Mouse (Mus musculus) thymus, postnatal 14 days (tissue): ENCODE data around the gene Coq8b.

Experiments used
- DNase-seq: peaks from one replicate; pipeline ENCODE4 v3.0.0; 2021

The Coq8b gene

DNA sequence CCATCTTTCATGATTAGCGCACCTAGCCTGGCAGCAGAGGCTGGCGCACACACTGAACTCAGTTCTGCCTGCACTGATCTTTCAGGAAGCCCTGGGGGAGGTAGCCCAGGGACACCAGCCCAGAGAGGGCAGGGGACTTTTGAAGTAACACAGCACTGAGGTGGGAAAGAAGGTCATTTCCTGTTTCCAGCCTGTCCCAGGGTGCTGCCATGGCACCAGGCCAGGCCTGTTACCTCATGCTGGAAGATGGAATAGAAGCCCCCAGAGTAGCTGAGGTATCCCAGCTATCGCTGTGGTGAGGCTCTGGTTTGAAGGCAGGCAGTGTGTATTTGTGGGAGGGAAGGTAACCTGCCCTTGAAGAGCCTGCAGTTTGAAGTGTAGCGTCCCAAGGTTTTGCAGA lies 42.1 kb downstream of the Coq8b start:
- no peak for DNase-seq

DNA sequence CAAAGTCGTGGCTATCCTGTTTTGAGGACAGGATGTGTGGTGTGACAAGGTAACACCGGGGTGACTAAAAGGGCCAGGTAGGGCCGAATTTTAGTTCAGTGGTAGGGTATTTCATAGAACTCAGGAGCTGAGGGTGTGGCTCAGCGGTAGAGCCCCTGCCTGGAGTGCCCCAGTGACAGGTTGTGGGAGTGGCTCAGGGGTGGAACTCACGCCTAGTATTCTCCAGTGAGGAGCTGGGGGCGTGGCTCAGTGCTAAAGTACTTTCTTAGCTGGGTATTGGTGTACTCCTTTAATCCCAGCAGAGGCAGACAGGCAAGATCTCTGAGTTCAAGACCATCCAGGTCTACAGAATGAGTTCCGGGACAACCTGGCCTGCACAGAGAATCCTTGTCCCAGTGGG lies 43.2 kb downstream of the Coq8b start:
- no peak for DNase-seq

GRCm38 (mm10) chr7:27277191-27277590 lies 44.4 kb downstream of the Coq8b start:
- DNase-seq: peak; percentile 23

GRCm38 (mm10) chr7:27281717-27282116 lies 48.9 kb downstream of the Coq8b start:
- no peak for DNase-seq

DNA sequence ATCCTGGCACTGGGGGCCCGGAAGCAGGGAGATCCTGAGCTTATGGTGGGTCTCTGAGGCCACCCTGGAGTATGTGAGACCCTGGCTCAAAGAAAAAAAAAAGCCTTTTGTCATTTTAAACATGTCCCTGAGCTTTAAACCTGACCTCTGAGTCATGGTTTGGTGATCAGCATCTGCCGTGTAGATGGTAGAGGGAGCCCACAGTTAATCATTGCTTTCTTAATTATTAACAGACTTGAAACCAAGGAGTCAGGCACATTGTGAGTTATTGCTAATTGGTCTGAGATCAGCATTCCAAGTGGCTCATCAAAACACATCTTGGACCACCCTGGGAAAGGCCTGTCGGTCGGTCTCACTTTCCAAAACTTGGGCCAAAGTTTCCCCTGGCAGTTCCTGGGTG lies 49.4 kb downstream of the Coq8b start:
- DNase-seq: no peak

DNA sequence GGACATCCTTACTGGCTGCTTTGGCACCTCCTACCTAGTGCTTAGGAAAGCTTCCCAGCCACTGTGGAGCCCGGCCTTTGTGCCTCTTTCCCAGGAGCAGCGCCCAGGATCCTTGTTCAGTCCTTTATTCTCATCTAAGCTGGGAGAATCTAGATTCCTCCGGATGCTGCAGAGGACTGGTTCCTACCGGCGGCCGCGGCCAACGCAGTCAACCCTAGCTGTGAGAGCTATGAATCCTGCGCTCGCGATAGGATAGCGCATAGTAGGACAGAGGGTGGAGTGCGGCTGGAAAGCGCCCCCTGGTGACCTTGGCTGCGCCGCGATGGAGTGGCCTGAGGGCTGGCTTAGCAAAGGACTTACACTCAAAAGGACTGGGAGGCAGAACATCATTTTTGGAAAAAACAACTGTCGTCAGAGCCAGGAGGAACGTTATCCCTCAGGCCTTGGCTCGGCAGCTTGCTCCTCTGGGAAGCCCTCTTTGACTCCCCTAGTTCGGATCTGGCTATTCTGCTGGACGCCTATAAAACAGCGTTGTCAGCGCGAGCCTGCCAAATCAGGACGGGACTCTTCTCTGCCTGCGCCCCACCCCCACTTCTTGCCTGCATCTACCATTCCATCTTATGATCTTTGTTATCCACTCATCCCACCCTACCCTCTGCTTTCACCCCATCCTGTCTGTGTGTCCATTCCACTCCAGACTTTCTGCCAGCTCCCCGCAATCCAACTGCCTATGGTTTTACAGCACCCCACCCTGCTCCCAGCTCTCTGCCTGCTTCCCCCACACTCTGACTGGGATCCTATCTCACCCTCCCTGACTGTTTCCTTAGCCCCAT lies 52.3 kb downstream of the Coq8b start:
- peak; percentile 48 for DNase-seq

DNA sequence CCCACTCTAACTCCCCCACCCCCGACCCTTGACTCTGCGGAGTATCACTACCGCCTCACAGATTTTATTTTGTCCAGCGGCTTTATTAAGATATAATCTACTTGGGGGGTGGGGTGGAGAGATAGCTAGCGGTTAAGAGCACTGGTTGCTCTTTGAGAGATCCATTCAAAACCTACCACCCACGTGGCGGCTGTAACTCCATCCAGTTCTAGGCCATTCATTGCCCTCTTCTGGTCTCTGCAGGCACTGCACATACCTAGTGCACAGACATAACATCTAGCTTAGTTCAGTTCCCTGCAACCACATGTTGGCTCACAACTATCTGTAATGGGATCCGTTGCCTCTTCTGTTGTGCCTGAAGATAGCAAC lies 52.9 kb downstream of the Coq8b start:
- peak; percentile 58 for DNase-seq

DNA sequence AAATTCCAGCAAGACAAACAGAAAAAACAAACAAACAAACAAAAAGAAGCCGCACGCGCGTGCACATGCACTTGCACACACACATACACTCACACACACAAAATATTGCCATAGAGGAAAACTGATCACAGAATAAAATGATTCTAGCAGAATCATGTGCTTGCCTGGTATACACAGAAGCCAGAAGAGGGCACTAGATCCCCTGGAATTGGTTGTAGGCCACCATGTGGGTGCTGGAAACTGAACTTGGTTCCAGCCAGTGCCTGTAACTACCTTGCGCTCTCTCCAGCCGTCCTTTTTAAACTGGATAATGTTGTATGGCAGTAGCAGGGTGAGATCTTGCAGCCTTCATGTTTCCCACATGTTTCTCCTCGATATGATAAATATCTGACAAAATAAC lies 55.9 kb downstream of the Coq8b start:
- no peak for DNase-seq

DNA sequence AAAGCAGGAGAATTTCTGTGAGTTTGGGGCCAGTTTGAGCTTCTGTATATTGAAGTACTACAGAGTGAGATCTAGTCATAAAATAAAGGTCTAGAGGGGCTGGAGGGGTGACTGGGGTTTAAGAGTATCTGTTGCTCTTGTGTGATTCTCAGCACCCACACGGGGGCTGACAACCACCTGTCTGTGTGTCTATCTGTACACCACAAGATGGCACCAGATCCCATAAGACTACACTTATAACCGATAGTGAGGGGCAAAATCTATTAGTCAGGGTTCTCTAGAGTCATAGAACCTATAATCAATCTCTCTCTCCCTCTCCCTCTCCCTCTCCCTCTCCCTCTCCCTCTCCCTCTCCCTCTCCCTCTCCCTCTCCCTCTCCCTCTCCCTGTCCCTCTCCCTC lies 57.7 kb downstream of the Coq8b start:
- DNase-seq: no peak

- no peak for DNase-seq
Measured at GRCm38 (mm10) chr7:27291795-27292466, 59.1 kb downstream of the Coq8b start.

GRCm38 (mm10) chr7:27295956-27296355 lies 63.1 kb downstream of the Coq8b start:
- no peak for DNase-seq

GRCm38 (mm10) chr7:27296518-27296917 lies 63.7 kb downstream of the Coq8b start:
- no peak for DNase-seq

- no peak for DNase-seq
Measured at GRCm38 (mm10) chr7:27298033-27298610, 65.3 kb downstream of the Coq8b start.

- DNase-seq: no peak
Measured at GRCm38 (mm10) chr7:27298816-27299215, 66.0 kb downstream of the Coq8b start.

DNA sequence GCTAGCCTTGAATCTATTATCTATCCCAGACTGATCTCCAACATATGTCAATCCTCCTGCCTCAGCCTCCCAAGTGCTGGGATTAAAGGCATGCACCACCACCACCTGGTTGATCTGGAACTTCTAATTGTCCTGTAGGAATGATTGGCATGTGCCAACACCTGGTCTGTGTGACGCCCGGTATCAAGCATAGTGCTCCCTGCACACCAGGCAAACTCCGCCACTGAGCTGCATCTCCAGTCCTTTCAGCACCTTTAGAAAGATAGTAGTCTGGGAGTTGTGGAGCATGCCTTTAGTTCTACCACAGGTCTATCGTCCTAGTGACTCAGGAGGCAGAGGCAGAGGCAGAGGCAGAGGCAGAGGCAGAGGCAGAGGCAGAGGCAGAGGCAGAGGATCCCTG lies 67.5 kb downstream of the Coq8b start:
- no peak for DNase-seq

DNA sequence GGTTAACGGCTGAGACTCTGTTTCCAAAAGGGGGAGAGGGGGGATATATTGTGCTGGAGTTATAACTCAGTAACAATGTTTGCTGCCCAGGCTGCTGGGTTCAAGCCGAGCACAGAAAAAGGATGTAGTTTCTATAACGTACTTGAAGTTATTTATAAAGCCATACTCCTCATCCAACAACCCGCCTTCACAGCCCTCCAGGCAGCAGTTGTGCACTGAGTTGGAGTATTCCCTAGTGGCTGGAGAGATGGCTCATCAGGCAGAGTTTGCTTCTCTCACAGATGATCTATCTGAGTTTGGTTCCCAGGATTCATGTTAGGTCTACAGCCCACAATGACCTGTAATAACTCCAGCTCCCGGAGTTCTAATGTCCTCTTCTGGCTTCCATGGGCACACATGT lies 68.0 kb downstream of the Coq8b start:
- no peak for DNase-seq

- peak; percentile 62 for DNase-seq
Measured at GRCm38 (mm10) chr7:27302172-27302571, 69.3 kb downstream of the Coq8b start.

GRCm38 (mm10) chr7:27305091-27305730 lies 72.4 kb downstream of the Coq8b start:
- no peak for DNase-seq

GRCm38 (mm10) chr7:27306161-27307160 lies 73.6 kb downstream of the Coq8b start:
- DNase-seq: peak; percentile 44

DNA sequence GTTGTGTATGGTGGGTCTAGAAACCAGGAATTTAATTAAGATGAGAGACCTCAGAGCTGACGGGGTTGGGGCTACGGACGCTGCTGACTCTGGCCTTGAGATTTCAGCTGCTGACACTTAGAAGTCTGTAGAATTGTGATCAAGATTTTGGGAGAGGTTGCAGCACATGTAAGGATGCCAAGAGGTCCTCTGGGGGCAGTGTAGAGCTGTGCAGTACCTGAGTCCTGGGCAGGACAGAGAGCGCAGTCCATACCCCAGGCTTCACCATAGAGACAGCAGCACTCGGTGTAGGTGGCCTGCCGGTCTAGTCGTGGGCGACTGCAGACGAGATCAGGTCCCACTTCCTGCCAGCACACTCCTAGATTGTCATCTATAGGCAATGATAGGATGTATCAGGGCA lies 74.7 kb downstream of the Coq8b start:
- DNase-seq: no peak
